Comparison of ENCODE assay signal across 20 mouse cellular contexts in the genomic region with DNA sequence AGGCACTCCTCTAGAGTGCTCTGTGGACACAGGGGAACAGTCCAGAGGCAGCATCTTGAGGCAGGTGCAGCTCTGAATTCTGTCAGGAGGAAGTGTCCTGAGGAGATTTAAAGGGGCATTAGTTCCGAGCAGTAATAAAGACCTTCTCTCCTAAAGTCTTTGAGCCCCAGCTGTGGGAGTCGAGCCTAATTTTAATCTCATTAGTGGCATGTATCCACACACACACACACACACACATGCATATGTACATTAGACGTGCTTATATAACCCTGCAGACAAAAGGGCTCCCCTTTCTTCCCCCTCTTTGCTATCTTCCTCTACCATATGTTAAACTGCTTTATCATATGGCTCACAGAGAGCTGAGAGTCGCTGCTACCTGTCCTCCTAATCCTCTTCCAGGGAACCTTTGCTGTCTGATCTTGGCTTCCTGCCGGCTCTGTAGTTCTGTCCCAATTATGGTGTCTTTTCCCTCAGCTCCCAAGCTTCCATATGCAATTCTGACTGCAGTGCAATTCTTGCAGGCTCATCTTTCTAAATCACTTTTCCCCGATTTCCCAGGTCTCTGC.
DNase-seq lines count a peak whose midpoint lies in the region; ATAC-seq and TF ChIP-seq lines count a peak whose summit lies in the region.
"Had no signal": no experiment of that assay in that cellular context is flagged by ENCODE, and none has a peak within 500 bp of the region (broad histone marks: within the 10 kb centered on the region; RNA-seq: fewer than 3 reads in every experiment).

No protein-coding gene starts in this region.

- no peak overlapping the region for H3K9ac ChIP-seq in hindbrain, embryonic 11.5 days (ENCODE audit: low read depth, low read length)
- no peak overlapping the region for H3K9ac ChIP-seq in midbrain, embryonic 16.5 days (ENCODE audit: low read depth, low read length)
- H3K9ac ChIP-seq: limb, embryonic 12.5 days; liver, embryonic 13.5 days; lung, embryonic 15.5 days had no signal

- H3K36me3 ChIP-seq in hindbrain, embryonic 11.5 days (ENCODE audit: control insufficient read depth, insufficient read depth, low read length): no peaks in the 10 kb centered on the region
- H3K36me3 ChIP-seq in hindbrain, embryonic 10.5 days: no peaks in the 10 kb centered on the region
- H3K36me3 ChIP-seq in midbrain, embryonic 16.5 days (ENCODE audit: control insufficient read depth, insufficient read depth, low read length): no peaks in the 10 kb centered on the region
- H3K36me3 ChIP-seq in heart, embryonic 10.5 days: no peaks in the 10 kb centered on the region
- H3K36me3 ChIP-seq: embryonic facial prominence, embryonic 10.5 days; limb, embryonic 12.5 days; liver, embryonic 13.5 days; lung, embryonic 15.5 days had no signal

- ATAC-seq in hindbrain, embryonic 11.5 days (ENCODE audit: low FRiP score): peak; percentile 45; the same call in 1 of the 2 replicates
- peak; percentile 54 for ATAC-seq in midbrain, embryonic 16.5 days
- ATAC-seq: forebrain, embryonic 16.5 days; intestine, postnatal 0 days had no signal

- no peak overlapping the region for H3K4me3 ChIP-seq in hindbrain, embryonic 11.5 days (ENCODE audit: low read depth, low read length)
- no peak overlapping the region for H3K4me3 ChIP-seq in hindbrain, embryonic 10.5 days
- H3K4me3 ChIP-seq in midbrain, embryonic 16.5 days (ENCODE audit: low read depth, low read length): no peak overlapping the region
- no peak overlapping the region for H3K4me3 ChIP-seq in heart, embryonic 10.5 days
- H3K4me3 ChIP-seq: embryonic facial prominence, embryonic 10.5 days; erythroblast, embryonic 14.5 days; left cerebral cortex, adult 2 months; limb, embryonic 12.5 days; liver, embryonic 13.5 days; lung, embryonic 15.5 days had no signal

- TF ChIP-seq POLR2A in brain, embryonic 14.5 days (IDR thresholded peaks at IDR 0.05; ENCODE audit: borderline replicate concordance, extremely low read depth, insufficient read depth, insufficient read length, poor library complexity, severe bottlenecking): no peak

- H3K27ac ChIP-seq in hindbrain, embryonic 11.5 days (ENCODE audit: low read depth, low read length): no peak overlapping the region
- no peak overlapping the region for H3K27ac ChIP-seq in hindbrain, embryonic 10.5 days
- H3K27ac ChIP-seq in midbrain, embryonic 16.5 days (ENCODE audit: low read length): no peak overlapping the region
- H3K27ac ChIP-seq in heart, embryonic 10.5 days: no peak overlapping the region
- H3K27ac ChIP-seq: embryonic facial prominence, embryonic 10.5 days; left cerebral cortex, adult 2 months; limb, embryonic 12.5 days; liver, embryonic 13.5 days; lung, embryonic 15.5 days had no signal

- H3K4me1 ChIP-seq in hindbrain, embryonic 11.5 days (replicated peaks; ENCODE audit: control insufficient read depth, insufficient read depth, low read length): peaks cover 5% of the 10 kb centered on the region
- H3K4me1 ChIP-seq in hindbrain, embryonic 10.5 days (replicated peaks): peaks cover 23% of the 10 kb centered on the region
- H3K4me1 ChIP-seq in midbrain, embryonic 16.5 days (ENCODE audit: control insufficient read depth, insufficient read depth, low read length): peaks cover 17% of the 10 kb centered on the region
- H3K4me1 ChIP-seq in heart, embryonic 10.5 days: peaks cover 6% of the 10 kb centered on the region; the same call in 1 of the 2 replicates
- H3K4me1 ChIP-seq: liver, embryonic 13.5 days had no signal

- TF ChIP-seq CTCF in brain, embryonic 14.5 days (IDR thresholded peaks at IDR 0.05; ENCODE audit: borderline replicate concordance, extremely low read depth, insufficient read depth, insufficient read length): no peak

- WGBS in hindbrain, embryonic 11.5 days: 49% methylated on average over 6 of the region's 6 CpGs
- WGBS in hindbrain, embryonic 10.5 days: 62% methylated on average over 6 of the region's 6 CpGs
- 14% methylated on average over 6 of the region's 6 CpGs for WGBS in midbrain, embryonic 16.5 days
- 49% methylated on average over 6 of the region's 6 CpGs for WGBS in heart, embryonic 10.5 days

- DNase-seq in hindbrain, embryonic 11.5 days (ENCODE audit: low spot score): peak; percentile 33
- DNase-seq in hindbrain, embryonic 10.5 days (ENCODE audit: low spot score): no peak
- DNase-seq in brain, embryonic 14.5 days (ENCODE audit: low read depth): peak; percentile 72
- peak; percentile 22 to 42 for DNase-seq in cerebellum, postnatal 25 days
- DNase-seq in heart, embryonic 10.5 days (ENCODE audit: low spot score): no peak
- no peak for DNase-seq in adrenal gland, postnatal 10 days
- DNase-seq: adrenal gland, postnatal 25 days; heart, postnatal 4 days; liver, embryonic 13.5 days; right cerebral cortex, adult 18-20 months; spleen, adult 18-20 months; thymus, adult 2 months had no signal

- no peaks in the 10 kb centered on the region for H3K9me3 ChIP-seq in hindbrain, embryonic 11.5 days (ENCODE audit: control insufficient read depth, low read length)
- no peaks in the 10 kb centered on the region for H3K9me3 ChIP-seq in hindbrain, embryonic 10.5 days
- no peaks in the 10 kb centered on the region for H3K9me3 ChIP-seq in midbrain, embryonic 16.5 days (replicated peaks; ENCODE audit: control insufficient read depth, low read length, poor library complexity, severe bottlenecking)
- H3K9me3 ChIP-seq in heart, embryonic 10.5 days: no peaks in the 10 kb centered on the region
- H3K9me3 ChIP-seq: embryonic facial prominence, embryonic 10.5 days; limb, embryonic 12.5 days; liver, embryonic 13.5 days; lung, embryonic 15.5 days had no signal

- H3K27me3 ChIP-seq in hindbrain, embryonic 11.5 days (ENCODE audit: control insufficient read depth, insufficient read depth, low read length): no peaks in the 10 kb centered on the region
- no peaks in the 10 kb centered on the region for H3K27me3 ChIP-seq in hindbrain, embryonic 10.5 days (ENCODE audit: insufficient read depth, poor library complexity, severe bottlenecking)
- no peaks in the 10 kb centered on the region for H3K27me3 ChIP-seq in midbrain, embryonic 16.5 days (ENCODE audit: control insufficient read depth, insufficient read depth, low read depth, low read length)
- H3K27me3 ChIP-seq in heart, embryonic 10.5 days (ENCODE audit: insufficient read depth, poor library complexity, severe bottlenecking): no peaks in the 10 kb centered on the region
- H3K27me3 ChIP-seq: limb, embryonic 12.5 days; liver, embryonic 13.5 days; lung, embryonic 15.5 days had no signal

- no peak overlapping the region for H3K4me2 ChIP-seq in hindbrain, embryonic 11.5 days (replicated peaks; ENCODE audit: low read depth, low read length)
- H3K4me2 ChIP-seq in midbrain, embryonic 16.5 days (ENCODE audit: low read length): no peak overlapping the region
- H3K4me2 ChIP-seq: limb, embryonic 12.5 days; liver, embryonic 13.5 days; lung, embryonic 15.5 days had no signal

Comparison
In these comparisons a context has a peak if more than half of its experiments do, and no peak if none do; other contexts are left out.
1. DNase-seq: peak in hindbrain, embryonic 11.5 days (single experiment), brain, embryonic 14.5 days (single experiment) and cerebellum, postnatal 25 days (2 of 2); none in hindbrain, embryonic 10.5 days (single experiment), heart, embryonic 10.5 days (single experiment) and adrenal gland, postnatal 10 days (single experiment).